Mouse (Mus musculus) forebrain, embryonic 11.5 days (tissue): ENCODE results near the gene Trf. TPM values are rescaled to one million over a fixed set of nuclear protein-coding genes. Genes with fewer than 3 reads are reported as not detected.

Experiments used
- ATAC-seq: fragments of 200-750 bp; cut with Nextera tagmentation; replicated peaks from 2 replicates; pipeline ENCODE4 v1.8.0; 2017; ENCODE audit warnings: moderate TSS enrichment; ENCODE audit not compliant: low FRiP score
- DNase-seq: peaks from one replicate; pipeline ENCODE4 v3.0.0-alpha.2; 2017; ENCODE audit warnings: low spot score
- H3K27ac ChIP-seq: fragments of 300-500 bp; sonication (generic); 2 replicates; pipeline ENCODE4 v1.5.1; 2014; ENCODE audit warnings: low read depth, low read length
- H3K27me3 ChIP-seq: fragments of 300-500 bp; sonication (generic); 2 replicates; pipeline ENCODE4 v1.6.1; 2014; ENCODE audit warnings: mild to moderate bottlenecking, low read length, mixed read lengths; ENCODE audit not compliant: control insufficient read depth, insufficient read depth
- H3K36me3 ChIP-seq: fragments of 300-500 bp; sonication (generic); 2 replicates; pipeline ENCODE4 v1.6.1; 2014; ENCODE audit warnings: mild to moderate bottlenecking, low read length, moderate library complexity, mixed read lengths; ENCODE audit not compliant: control insufficient read depth, insufficient read depth
- H3K4me1 ChIP-seq: fragments of 300-500 bp; sonication (generic); replicated peaks from 2 replicates; pipeline ENCODE4 v1.6.1; 2014; ENCODE audit warnings: low read length, mixed read lengths; ENCODE audit not compliant: control insufficient read depth, insufficient read depth
- H3K4me2 ChIP-seq: fragments of 300-500 bp; sonication (generic); 2 replicates; pipeline ENCODE4 v1.6.1; 2014; ENCODE audit warnings: low read depth, mild to moderate bottlenecking, low read length, moderate library complexity, mixed read lengths; ENCODE audit not compliant: severe bottlenecking
- H3K4me3 ChIP-seq: fragments of 300-500 bp; sonication (generic); 2 replicates; pipeline ENCODE4 v1.5.1; 2014; ENCODE audit warnings: low read depth, low read length
- H3K9ac ChIP-seq: fragments of 300-500 bp; sonication (generic); 2 replicates; pipeline ENCODE4 v1.6.1; 2014; ENCODE audit warnings: low read length
- H3K9me3 ChIP-seq: fragments of 300-500 bp; sonication (generic); 2 replicates; pipeline ENCODE4 v1.6.1; 2016; ENCODE audit warnings: low read length, mixed read lengths; ENCODE audit not compliant: control insufficient read depth
- WGBS: fragments of 180-500 bp; shearing (Covaris S2); extraction: QIAGEN DNeasy Blood & Tissue Kit; methylation state at CpG from one replicate; pipeline ENCODE4 v1.1.7; 2014; 5-methylcytosine and 5-hydroxymethylcytosine counted together
- polyA plus RNA-seq: library from polyadenylated mRNA; unstranded; fragments of >200 nt; fragmentation: Nextera tagmentation; extraction: Ambion mirVana; gene quantifications from 2 replicates; pipeline ENCODE4 v1.2.1, GENCODE M21; 2014

Trf gene
- polyA plus RNA-seq, 1 experiment from 2014 or later, result 11.6 TPM

- Histone ChIP-seq H3K36me3 (no peaks in the 10 kb centered on the region), H3K9ac (no peak overlapping the region), H3K9me3 (no peaks in the 10 kb centered on the region), H3K4me1 (no peaks in the 10 kb centered on the region), H3K4me2 (no peak overlapping the region), H3K4me3 (no peak overlapping the region), H3K27ac (no peak overlapping the region), H3K27me3 (no peaks in the 10 kb centered on the region)
- no peak for DNase-seq
- WGBS, result 87% methylated on average over 28 of the region's 28 CpGs
- ATAC-seq, result no peak
Measured at GRCm38 (mm10) chr9:103212654-103213420, 17.4 kb downstream of the Trf start.

DNA sequence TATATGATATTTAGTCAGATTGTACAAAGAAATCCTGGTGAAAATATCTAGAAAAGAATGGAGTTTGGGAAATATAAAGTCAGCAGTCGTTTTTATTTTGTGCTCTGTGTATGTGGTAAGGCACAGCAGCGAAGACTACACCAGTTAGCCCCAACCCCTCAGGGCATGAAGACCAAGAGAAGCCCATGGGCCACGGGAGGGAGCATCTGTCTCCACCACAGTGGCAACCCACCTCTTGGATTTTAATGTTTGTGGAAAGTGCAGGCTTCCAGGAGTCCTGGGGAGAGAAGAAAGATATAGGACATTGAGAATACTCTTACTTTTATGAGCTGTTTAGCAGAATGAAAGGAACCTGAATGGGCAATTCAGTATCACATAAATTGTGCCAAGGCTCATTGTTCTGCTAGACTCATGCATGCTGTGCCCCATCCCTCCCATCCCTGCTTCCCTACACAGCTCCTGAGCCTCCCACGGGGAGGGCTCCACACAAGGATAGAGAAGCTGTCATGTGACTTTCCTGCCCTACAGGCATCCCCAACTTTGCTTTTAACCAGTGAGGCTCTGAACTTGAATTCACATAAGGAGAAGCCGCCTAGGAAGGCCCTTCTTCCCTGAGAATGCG is 21.3 kb downstream of the Trf start:
- Histone ChIP-seq H3K9me3 (no peaks in the 10 kb centered on the region), H3K4me3 (no peak overlapping the region), H3K27me3 (no peaks in the 10 kb centered on the region), H3K4me1 (no peaks in the 10 kb centered on the region), H3K9ac (no peak overlapping the region), H3K4me2 (no peak overlapping the region), H3K27ac (no peak overlapping the region), H3K36me3 (no peaks in the 10 kb centered on the region)
- no peak for DNase-seq
- no peak for ATAC-seq
- WGBS, result 60% methylated on average over 6 of the region's 6 CpGs

DNA sequence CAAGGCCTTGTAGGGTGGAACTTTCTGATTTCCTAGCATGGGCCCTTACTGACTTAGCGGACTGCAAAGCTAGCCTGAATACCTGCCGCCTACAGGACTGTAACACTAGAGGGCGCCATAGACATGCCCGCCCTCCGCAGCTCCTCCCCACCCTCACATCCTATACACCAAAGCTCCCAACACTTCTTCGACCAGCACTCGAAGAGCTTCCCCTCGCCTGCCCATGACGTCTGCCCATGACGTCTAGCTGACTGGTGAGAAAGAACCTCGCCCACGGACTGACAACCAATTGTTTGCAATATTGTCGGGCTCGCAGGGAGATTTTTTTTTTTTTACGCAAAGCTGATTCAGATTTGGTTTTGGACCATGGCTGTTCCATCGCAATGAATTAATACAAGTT is 22.4 kb downstream of the Trf start:
- Histone ChIP-seq H3K9ac (no peak overlapping the region), H3K27me3 (no peaks in the 10 kb centered on the region)

DNA sequence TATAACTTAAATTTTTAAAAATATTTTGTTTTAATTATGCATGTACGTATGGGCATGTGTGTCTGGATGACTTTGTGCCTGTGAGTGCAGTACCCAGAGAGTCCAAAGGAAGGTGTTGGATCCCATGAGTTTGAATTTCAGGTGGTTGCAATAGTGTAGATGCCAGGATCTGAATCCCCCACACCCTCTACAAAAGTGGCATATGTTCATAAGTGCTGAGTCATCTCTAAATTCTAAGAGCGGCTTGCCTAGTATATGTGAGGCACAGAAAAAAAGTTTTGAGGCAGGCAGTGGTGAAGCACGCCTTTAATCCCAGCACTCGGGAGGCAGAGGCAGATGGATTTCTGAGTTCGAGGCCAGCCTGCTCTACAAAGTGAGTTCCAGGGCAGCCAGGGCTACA is 24.5 kb downstream of the Trf start:
- 91% methylated on average over 5 of the region's 5 CpGs for WGBS
- no peaks in the 10 kb centered on the region for H3K27me3 ChIP-seq
- no peak overlapping the region for H3K27ac ChIP-seq
- no peak for DNase-seq
- no peak overlapping the region for H3K4me2 ChIP-seq
- no peak overlapping the region for H3K9ac ChIP-seq
- no peaks in the 10 kb centered on the region for H3K4me1 ChIP-seq
- no peak overlapping the region for H3K4me3 ChIP-seq
- no peaks in the 10 kb centered on the region for H3K9me3 ChIP-seq
- no peaks in the 10 kb centered on the region for H3K36me3 ChIP-seq
- ATAC-seq, result no peak

More for the DNA sequence above, 22.4 kb downstream of the Trf start:
- 10% methylated on average over 16 of the region's 16 CpGs for WGBS
- DNase-seq (peak; percentile 89), ATAC-seq (peak; percentile 90)
- peak overlapping the region; percentile 27; the same call in 1 of the 2 replicates for H3K4me2 ChIP-seq
- no peaks in the 10 kb centered on the region for H3K9me3 ChIP-seq
- no peak overlapping the region for H3K4me3 ChIP-seq
- no peak overlapping the region for H3K27ac ChIP-seq
- H3K4me1 ChIP-seq, result no peaks in the 10 kb centered on the region
- no peaks in the 10 kb centered on the region for H3K36me3 ChIP-seq

DNA sequence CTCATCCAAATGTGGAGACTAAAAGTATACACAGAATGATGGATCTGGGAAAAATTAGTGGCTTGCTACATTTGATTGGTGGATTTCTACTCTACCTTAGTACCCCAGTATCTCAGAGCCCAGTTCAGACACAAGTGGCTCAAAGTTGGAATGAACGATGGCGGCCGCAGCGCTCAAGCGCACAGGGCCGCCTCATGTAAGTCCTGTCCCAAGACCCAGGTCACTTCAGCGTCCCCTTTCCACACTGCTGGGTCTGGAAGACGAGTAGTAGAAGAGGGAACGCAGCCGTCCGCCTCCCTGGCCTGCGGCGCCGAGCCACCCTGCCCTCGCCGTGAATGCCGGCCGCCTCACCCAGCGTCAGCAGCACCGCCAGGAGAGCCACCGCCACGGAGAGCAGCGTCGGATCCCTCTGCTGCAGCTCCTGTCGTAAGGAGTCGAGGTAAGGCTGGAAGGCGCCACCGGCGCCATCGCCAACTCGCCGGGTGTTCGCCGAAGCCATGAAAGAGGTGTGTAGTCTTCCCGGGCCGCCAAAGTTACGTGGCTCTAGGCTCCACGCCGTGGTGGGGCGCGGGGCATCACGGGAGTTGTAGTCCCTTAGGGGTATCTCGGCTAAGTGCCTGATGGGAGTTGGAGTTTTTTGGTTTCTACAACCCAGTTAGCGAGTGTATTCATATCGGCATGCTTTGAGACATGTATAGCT is 28.5 kb downstream of the Trf start, which contains the start of gene Srprb:
Gene Srprb, minus strand, starts transcription at position 577 of the 700 bp plus-strand sequence.
- WGBS, result under 1% methylated on average over 45 of the region's 45 CpGs
- peak within 1 kb of the TSS; percentile 62 for H3K4me2 ChIP-seq
- no peaks in the 10 kb centered on the region for H3K27me3 ChIP-seq
- H3K4me1 ChIP-seq, result no peaks in the 10 kb centered on the region
- peak within 1 kb of the TSS; percentile 76 for H3K4me3 ChIP-seq
- ATAC-seq, result peak; percentile 98
- peak; percentile 94 for DNase-seq
- peak within 1 kb of the TSS; percentile 65; the same call in 1 of the 2 replicates for H3K27ac ChIP-seq
- peak within 1 kb of the TSS; percentile 85 for H3K9ac ChIP-seq
- H3K36me3 ChIP-seq, result peaks cover 8% of the 10 kb centered on the region; the same call in 1 of the 2 replicates
- no peaks in the 10 kb centered on the region for H3K9me3 ChIP-seq

GRCm38 (mm10) chr9:103188416-103188815 is 41.8 kb downstream of the Trf start:
- DNase-seq (no peak), ATAC-seq (no peak)
- Histone ChIP-seq H3K27me3 (no peaks in the 10 kb centered on the region), H3K9me3 (no peaks in the 10 kb centered on the region), H3K27ac (no peak overlapping the region), H3K4me3 (no peak overlapping the region), H3K36me3 (peaks cover 4% of the 10 kb centered on the region; the same call in 1 of the 2 replicates), H3K4me2 (no peak overlapping the region), H3K9ac (no peak overlapping the region), H3K4me1 (no peaks in the 10 kb centered on the region)
- 90% methylated on average over 4 of the region's 4 CpGs for WGBS

GRCm38 (mm10) chr9:103186747-103187146 is 43.5 kb downstream of the Trf start:
- ATAC-seq, result no peak
- H3K4me3 ChIP-seq, result no peak overlapping the region
- DNase-seq, result no peak
- WGBS, result 86% methylated on average over 9 of the region's 9 CpGs
- H3K36me3 ChIP-seq, result peaks cover 4% of the 10 kb centered on the region; the same call in 1 of the 2 replicates
- no peaks in the 10 kb centered on the region for H3K4me1 ChIP-seq
- H3K27me3 ChIP-seq, result no peaks in the 10 kb centered on the region
- no peak overlapping the region for H3K9ac ChIP-seq
- H3K4me2 ChIP-seq, result no peak overlapping the region
- H3K9me3 ChIP-seq, result no peaks in the 10 kb centered on the region
- no peak overlapping the region for H3K27ac ChIP-seq

DNA sequence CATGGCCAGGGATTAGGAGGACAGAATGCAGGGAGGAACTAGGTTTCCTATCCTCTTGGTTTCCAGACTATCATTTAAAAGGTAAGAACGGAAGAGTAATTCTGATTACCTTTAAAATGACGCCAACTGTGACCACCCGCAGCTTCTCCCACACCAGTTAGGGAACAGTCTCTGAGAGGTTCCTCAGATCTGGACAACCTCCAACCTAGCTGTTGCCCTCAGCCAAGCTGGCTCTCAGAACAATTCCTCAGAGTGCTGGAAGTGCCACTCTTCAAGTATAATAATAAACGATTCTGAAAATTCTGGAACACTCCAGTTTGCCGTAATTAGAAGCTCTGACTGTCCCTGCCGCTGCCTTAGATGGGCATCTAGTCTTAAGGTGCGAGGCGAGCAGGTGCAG is 44.3 kb downstream of the Trf start:
- no peaks in the 10 kb centered on the region for H3K27me3 ChIP-seq
- H3K4me3 ChIP-seq, result no peak overlapping the region
- no peak overlapping the region for H3K4me2 ChIP-seq
- H3K9me3 ChIP-seq, result no peaks in the 10 kb centered on the region
- ATAC-seq, result no peak
- no peak overlapping the region for H3K9ac ChIP-seq
- H3K4me1 ChIP-seq, result no peaks in the 10 kb centered on the region; the same call in 1 of the 2 replicates
- no peak overlapping the region for H3K27ac ChIP-seq
- no peak for DNase-seq
- peaks cover 4% of the 10 kb centered on the region; the same call in 1 of the 2 replicates for H3K36me3 ChIP-seq
- WGBS, result 94% methylated on average over 8 of the region's 8 CpGs
